Mouse (Mus musculus) monocyte, adult 2 months (primary cell): ENCODE measurements at regions not wholly inside any gene's neighbourhood (a gene's known extent, or its start where the extent isn't known, plus 50 kb on each side); places are given as distances from the start of the nearest gene placed in this dataset.

Experiments used
- DNase-seq, 2 experiments: peaks; one replicate each; pipeline ENCODE4 v3.0.0; 2022; ENCODE audit warnings: low spot score in 2 of 2, low read depth in 1 of 2

DNA sequence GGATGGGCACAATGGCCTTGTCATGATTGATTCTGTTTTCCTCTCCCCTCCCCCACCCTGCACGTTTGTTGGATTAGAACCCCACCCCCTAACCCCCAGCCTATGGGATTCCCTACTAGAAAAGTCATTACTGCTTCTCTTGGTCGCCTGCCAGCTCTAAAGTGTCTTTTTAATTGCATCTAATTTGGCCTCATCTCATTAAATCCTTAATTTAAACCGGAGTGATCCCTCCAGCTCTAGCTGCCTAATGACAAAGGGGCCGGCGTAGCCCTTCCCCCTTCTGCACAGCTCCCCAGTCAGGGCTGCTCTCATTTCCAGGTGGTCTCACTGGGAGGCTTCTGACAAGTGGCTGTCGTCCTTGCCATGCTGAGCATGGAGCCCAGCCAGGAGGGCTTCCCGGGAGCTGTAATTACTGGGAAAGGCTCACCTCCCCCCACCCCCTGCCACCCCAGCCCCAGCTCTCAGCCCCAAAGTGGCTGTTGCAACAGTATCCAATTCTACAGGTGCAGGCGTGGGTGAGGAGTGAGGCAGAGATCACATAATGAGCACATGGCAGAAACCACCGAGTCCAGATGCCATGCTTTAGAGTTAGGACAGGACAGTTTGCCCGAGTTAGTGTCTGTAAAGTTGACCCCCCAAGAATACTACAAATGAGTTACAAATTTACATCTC is 84.8 kb upstream of the Aldh1b1 start:
- no peak for DNase-seq

DNA sequence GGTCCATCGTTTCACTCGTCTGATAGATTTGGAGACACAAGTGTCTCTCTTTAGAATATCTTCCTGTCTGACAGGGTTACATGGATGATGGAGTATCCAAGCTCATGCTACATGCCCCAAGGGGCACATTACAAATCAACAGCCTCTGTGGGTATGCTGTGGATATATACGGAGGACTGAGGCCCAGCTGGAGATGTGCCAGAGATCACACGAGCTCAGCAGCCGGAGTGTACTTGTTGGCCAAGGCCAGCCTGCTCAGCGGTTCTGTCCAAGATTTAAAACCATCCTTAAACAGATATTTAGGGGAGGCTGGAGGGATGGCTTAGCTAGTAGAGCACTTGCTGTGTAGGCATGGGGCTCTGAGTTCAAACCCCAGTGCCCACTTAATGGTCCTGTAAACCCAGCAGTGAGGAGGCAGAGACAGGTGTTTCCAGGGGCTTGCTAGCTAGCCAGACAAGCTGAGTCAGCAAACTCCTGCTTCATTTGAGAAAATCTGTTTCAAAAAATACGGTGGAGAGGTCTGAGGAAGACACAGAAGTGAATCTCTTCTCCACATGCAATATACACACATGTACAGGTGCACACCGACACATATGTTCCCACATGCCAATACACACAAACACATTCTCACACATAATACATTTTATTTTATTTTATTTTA is 85.6 kb upstream of the Aldh1b1 start:
- DNase-seq: no peak

DNA sequence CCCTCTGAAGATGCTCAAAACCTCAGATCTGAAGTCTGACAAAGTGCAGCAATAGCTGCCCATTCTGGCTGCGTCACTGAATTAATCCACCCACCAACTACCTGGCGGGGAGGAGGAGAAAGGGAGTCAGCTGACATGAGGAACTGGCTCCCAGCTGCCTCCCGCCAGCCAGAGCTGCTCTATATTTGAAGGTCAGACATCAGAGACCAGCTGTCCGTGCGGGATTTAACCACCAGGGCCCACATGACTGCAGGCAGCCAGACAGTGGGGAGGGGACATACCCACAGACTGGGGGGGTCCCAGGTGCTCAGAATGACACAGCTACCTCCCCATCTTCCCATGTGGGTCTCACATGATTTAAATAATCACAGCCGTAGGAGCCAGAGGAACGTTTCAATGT is 94.8 kb upstream of the Aldh1b1 start:
- no peak for DNase-seq

DNA sequence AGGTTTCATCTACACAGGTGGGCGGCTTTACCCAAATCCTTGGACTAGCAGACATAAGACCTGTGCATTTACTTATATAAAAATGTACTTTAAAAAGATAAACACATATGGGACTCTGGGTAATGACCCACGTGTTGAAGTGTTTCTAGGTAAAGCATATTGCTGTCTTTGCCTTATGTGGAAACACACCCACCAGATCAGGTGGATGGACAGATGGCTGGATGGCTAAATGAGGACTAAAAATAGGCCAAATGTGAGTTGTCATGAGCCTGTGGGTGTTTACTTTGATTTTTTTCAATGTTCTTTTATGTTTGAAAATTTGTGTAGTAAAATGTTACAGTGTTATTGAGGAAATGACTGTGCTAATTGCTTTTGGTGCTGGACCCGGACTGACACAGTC is 99.2 kb upstream of the Aldh1b1 start:
- DNase-seq: no peak

DNA sequence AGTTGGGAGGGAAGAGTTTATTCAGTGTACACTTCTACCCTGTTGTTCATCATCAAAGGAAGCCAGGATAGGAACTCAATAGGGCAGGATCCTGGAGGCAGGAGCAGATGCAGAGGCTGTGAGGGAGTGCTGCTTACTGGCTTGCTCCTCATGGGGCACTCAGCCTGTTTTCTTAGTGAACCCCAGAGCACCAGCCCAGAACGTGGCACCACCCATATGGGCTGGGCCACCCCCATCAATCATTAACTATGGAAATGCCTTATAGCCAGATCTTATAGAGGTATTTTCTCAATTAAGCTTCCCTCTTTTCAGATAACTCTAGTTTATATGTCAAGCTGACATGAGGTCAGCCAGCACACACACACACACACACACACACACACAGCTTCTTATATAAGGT is 103.6 kb upstream of the Aldh1b1 start:
- no peak for DNase-seq

DNA sequence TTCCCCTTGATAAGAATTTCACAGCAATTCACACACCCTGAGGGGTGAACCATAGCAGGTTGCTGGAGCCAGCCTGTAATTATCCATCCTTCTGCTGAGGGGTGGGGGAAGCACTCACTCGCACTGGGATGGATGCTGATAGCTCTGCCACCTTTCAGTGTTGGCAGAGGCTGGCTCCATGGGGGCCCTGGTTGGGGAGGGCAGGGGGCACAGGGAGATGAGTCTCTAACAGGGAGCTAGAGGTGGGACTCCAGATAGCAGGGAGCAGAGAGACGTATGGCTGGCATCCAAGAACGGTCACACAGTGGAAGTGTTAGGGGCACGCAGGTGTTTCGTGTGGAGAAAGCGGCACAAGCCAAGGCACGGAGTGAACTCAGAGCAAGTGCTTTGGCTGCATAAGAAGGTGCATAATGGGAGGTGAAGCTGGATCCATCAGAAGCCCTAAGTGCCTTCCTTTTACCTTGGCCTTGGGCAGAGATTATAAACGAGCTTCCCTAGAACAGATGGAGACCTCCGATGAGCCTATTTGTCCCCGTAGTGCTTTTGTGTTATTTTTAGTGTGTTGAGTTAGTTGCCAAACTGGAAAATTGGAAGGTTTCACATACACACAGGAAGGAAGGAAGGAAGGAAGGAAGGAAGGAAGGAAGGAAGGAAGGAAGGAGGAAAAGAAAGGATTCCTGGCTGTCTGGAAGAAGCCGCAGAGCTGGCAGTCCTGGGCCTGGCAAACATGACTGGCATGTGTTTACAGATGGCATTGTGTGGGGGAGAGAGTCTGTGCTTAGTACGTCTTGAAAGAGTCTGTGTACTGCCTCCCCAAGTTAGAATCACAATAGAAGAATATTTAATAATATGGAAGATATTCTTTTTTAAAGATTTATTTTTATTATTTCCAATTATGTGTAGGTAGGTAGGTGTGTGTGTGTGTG is 108.6 kb upstream of the Aldh1b1 start:
- no peak for DNase-seq

DNA sequence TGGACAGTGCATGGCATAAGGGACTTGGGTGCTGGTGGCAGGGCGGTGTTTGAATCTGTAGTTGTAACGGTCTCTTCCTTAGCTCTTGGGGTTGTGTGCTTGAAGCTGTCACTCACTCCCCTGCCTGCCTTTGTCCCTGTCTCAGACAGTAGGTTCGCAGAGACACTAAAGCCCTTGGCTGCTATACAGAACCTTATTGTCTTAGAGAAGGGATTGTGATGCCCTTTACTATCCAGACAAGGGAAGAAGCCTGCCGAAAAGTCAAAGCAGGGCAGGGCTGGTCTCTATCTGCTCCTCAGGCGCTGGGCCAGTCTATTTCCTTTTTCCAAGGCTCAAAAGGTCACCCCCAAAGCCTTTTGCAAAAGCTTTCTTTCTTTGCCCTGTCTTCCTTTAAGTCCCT is 109.2 kb upstream of the Aldh1b1 start:
- DNase-seq: no peak

DNA sequence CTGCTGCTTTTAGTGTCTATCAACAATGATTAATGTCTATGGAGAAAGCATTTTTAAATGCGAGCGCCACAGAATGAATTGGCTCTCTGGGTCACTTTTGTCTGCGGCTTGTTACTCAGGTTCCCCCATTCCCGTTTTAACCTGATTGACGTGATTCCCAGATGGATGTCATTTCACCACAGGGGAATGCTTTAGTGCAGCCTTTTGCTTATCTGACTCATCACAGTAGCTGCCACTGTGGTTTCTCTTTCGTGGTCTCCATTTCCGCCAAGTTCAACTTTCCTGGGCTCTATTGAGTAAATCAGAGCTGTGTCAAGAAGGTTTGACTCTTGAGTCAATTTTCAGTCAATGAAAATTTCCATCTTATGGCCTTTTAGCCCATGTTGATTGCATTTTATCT is 110.6 kb upstream of the Aldh1b1 start:
- DNase-seq: no peak

DNA sequence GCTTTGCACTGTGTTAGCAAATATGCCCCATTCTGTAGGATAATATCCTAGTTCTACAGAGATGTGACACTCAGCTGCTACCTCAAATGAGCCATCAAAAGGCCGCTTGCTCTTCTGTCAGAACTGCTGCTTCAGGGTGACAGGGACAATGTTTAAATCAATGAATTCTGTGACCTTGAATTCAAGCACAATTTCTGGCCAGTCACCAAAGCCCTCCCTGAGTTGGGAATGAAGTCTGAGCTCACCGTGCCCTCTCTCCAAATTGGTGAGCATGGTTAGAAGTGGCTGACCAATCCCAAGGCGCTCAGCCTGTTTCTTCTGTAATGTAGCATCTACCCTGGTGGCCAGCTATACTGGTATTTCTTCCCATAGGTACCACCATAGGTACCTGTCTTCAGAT is 113.8 kb upstream of the Aldh1b1 start:
- no peak for DNase-seq

DNA sequence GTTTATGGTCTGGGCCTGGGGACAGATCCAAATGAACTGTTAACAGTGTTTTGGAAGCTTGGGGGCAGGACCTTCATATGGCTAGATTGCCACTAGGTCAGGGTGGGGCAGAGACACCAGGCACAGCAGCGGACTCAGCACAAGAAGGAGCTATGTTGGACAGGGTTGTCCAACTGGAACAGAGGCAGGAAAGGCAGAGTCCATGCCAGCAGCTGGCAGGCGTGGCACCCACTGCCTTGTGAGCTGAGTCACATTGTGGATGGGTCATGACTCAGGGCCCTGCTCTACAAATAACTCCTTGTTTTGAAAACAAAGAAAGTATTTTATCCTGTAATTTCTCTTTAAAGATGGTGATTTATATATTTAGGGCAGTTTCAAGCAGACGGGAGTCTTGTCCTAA is 115.6 kb upstream of the Aldh1b1 start:
- DNase-seq: no peak

DNA sequence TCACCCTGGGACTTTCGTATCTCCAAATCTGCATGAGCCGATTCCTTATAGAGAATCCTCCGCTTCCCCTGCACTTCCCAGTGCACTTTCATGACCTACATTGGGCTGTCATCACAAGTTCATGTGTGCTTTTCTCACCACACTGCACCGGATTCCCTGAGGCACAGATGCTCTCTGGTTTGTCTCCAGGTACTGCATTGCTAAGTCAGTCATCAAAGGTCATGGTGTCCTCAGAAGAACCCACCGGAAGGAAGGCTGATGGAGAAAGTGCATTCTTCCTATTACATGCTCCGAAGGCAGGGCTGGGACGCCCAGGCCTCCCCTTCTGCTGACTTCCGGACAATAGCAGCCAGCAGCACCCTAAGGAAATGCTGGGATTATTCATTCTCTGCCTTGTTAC is 116.1 kb upstream of the Aldh1b1 start:
- DNase-seq: no peak

DNA sequence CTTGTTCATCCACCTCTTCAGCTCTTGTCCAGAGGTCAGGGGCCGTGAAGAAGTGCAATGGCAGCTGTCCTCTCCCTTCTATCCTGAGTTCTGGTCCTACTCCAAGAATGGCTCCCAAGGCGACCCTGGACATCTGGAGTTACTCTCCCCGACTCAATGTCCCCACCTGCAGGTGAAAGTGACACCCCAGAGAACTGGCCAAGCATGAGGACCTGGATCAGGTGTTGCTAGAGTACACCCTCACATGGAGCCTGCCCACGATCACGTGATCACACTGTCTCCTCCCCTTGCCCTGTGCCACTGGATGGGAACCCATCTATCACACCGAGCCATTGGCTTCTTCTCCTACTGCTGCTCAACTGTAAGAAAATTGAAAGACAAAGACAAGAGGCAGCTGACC is 122.7 kb upstream of the Aldh1b1 start:
- no peak for DNase-seq

DNA sequence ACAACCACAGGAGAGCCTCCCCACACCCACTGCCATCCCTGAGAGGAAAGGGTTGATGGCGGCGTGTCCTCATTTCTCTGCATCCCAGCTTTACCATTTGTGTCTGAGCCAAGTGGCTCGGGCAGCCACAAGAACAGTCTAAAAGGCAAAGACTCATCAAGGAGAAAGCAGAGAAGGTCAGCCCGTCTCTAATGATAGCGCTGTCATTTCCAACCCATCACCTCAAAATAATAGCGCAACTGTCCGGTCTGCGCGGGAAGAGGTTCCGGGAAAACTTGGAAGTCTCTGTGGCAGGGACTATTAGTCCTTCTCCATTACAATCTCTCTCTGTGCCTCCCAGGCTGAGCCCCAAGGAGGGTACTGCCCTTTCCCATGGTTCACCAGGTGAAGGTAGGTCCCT is 124.5 kb upstream of the Aldh1b1 start:
- DNase-seq: no peak

DNA sequence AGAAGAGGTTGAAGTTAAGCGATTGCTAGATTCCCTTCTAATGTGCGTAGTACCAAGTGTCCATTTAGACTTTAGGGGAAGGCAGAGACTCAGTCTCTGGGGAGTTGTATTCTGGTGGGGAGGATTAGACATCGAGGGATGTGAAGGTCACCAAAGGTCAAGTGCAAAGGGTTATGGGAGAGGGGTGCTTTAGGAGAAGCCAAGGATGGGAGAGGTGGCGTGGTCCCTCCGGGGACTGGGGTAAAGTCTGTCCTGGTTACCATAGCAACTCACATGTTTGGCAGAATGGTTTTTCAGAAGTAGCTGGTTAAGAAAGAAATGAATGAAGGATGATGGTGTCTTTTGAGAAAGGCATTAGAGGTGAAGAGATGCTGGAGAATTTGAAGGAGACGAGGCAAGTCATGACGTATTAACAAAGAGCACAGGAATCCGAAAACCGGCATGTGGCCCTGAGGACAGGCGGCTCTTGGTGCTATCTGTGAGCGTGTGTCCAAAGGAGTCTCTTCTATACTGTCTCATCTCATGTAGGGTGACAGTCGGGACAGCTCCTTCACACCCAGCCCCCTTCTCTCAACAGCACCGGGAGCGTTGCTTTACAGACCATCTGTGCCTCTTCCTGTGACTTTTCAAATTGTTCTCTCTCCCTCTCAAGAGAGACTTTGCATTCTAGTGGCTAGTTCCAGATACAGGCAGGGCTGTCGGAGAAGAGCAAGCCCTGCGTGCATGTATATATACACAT is 125.6 kb upstream of the Aldh1b1 start:
- no peak for DNase-seq

DNA sequence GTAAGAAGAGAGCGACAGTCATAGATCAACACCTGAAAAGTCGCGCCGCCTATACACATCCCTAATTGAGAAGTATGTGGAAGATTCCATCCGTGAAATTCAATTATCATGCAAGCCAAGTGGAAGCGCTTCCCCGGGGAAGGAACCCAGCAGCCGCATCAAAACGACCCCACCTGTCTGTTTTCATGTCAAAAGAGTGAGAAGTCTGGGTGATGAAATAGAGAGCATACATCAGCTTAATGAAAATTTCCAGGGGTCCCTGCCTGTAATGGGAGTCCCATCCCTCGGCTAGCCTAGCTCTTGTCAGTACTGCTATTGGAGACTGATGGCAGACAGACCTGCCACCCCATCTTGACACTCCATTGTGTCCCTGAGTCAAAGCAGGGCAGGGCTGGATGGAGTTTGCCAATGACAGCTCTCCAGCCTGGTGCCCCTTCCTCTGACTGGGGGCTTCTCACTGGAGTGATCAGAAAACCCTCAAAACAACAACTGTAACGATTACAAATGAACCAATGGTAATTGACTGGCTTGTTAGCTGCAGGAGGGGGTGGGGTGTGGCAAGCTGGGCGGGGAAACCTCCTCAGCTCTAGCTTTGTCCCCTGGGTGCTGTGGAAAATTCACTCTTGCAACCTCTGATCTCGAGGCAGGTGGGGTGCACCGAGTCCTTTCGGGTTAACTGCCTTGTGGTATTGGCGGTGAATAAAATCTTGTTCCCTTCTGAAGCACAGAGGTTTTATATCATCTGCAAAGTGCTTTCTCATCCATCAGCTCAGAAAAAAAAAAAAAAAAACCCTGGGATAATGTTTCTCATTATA is 126.4 kb upstream of the Aldh1b1 start:
- no peak for DNase-seq

DNA sequence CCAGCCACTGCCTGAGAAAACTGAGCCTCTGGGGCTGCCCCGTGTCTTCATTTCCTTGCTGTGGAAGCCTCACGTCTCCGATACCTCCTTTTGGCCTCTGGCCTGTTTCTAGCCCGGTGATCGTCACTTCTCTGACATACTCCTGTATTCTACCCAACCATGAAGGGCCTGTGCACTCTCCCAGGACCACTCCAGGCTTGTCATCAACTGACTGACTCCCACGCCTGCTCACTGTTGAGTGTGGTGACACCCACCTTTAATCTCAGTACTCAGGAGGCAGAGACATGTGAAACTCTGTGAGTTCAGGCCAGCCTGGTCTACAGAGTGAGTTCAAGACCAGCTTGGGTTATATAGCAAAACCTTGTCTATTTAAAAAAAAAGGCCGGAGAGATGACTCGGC is 132.1 kb upstream of the Shb start:
- DNase-seq: no peak

DNA sequence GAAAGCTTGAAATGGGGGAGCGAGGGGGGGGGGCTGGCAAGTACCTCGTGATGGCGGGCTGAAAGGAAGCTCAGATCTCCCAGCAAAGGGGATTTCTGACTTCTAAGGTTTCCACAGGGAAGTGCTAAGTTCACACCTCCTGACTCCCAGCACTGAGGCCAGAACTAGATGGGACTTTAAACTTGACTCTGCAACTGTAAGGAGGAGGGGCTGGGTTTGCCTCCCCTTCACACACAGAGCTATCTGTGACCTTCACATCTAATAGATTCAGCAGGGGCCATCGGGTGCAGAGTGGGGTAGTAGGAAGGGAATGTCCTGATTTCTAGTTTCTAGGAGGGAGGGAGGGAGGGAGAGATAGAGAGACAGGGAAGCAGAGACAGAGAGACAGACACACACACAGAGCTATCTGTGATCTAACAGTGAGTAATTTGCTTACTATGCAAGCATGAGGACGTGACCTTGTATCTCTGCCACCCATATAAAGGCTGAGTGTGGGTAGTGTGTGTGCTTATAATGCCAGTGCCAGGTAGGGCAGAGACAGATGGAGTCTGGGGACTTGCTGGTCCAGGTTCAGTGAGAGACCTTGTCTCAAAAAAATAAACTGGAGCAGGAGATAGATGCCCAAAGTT is 125.2 kb upstream of the Shb start:
- no peak for DNase-seq

DNA sequence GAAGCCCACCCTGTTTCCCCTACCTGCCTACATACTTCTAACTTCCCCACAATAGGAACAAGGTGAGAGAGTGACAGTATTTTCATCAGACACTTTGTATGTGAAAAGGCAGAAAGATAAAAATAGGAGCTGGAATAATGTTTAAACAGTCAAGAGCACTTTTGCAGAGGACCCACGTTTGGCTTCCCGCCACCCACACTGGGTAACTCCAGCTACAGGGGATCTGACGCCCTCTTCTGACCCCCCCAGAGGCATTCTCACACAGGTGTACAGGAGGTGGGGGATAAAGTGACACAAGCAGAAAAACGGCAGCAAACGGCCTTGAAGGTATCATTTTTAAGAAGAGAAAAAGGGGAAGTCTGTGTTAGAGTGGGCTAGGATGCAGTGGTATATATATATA is 123.5 kb upstream of the Shb start:
- DNase-seq: no peak

DNA sequence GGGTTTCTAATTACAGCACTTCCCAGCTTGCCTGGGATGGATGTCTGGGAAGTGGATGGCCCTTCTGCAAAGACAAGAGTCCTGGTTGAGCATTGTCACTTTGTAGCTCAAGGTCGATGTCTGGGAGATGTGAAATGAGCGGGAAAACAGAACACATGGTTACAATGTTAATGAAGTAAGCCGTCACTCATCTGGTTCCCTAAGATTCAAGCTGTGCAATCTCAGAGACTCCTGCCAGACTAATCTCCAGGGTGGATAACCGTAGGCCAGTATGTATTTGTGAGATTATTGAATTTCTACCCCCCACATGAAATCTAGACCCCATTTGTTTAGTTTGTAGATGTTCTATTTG is 122.5 kb upstream of the Shb start:
- DNase-seq: no peak
